Mouse (Mus musculus) small intestine, adult 2 months (tissue): ENCODE measurements around the gene Fyco1.

Experiments
- CTCF ChIP-seq: fragments of 200-500 bp; IDR thresholded peaks from 2 replicates; pipeline ENCODE4 v1.5.1; 2012; ENCODE audit warnings: low read depth, mild to moderate bottlenecking, control low read depth, inconsistent platforms, low read length, moderate library complexity, mixed read lengths; ENCODE audit not compliant: insufficient replicate concordance, insufficient read length; ENCODE audit errors: extremely low read depth
- POLR2A ChIP-seq: fragments of 200-500 bp; IDR thresholded peaks from 2 replicates; pipeline ENCODE4 v1.6.1; 2012; ENCODE audit warnings: low read depth, mild to moderate bottlenecking, control low read depth, inconsistent platforms, low read length, moderate library complexity

DNA sequence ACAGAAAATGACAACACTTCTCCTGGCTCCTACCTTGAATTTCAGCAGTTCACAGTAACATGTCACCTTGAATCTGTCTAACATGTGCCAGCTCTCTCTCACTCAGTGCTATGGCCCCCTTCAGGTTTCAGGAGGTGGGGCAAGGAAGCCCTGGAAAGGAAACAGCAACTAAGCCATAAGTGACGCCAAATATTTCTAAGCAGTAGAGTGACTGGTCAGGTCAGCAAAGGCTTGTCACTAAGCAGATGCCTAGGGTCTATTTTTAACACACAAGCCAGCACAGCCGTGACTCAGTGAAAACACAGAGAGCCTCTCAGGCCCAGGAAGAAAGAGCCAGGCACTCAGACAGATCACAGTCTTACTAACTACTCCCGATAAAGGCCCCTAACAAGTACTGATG, 6.6 kb downstream of the Fyco1 start:
- TF ChIP-seq CTCF = no peak
- TF ChIP-seq POLR2A = no peak
